In the genomic region with DNA sequence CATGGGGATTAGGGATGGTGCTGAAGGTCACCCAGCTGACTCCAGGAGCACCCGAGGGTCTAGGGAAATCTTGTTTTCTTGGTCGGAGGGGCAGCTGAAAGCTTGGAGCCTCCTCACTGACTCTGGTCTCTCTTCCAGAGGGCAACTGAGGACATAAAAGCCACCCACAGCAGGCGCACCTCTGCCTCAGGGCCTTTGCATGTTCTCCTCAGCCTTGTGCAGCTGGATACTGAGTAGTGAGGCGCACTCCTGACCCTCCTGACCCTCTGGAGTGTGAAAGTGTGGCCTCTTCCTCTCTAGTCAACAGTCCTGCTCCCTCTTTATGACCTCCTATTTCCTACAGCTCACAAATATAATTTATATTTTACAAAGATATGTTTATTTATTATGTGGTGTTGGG, we compare ENCODE assay signal across 8 mouse cellular contexts. TPM values are rescaled to one million over a fixed set of nuclear protein-coding genes. Genes with fewer than 3 reads are reported as not detected.
A peak's percentile ranks its signal among the peaks of the same experiment; 100 is the strongest.
DNase-seq lines count a peak whose midpoint lies in the region; ATAC-seq and TF ChIP-seq lines count a peak whose summit lies in the region.

No protein-coding gene starts in this region.

- no peaks in the 10 kb centered on the region for H3K36me3 ChIP-seq in forebrain, embryonic 10.5 days (replicated peaks)
- H3K36me3 ChIP-seq in forebrain, embryonic 16.5 days (ENCODE audit: control insufficient read depth, insufficient read depth), result no peaks in the 10 kb centered on the region
- peaks cover 20% of the 10 kb centered on the region for H3K36me3 ChIP-seq in C2C12 (ENCODE audit: control insufficient read depth, insufficient read depth)
- no peaks in the 10 kb centered on the region for H3K36me3 ChIP-seq in heart, postnatal 0 days (replicated peaks; ENCODE audit: control insufficient read depth, insufficient read depth, low read length)
- H3K36me3 ChIP-seq in lung, embryonic 16.5 days (ENCODE audit: control insufficient read depth, insufficient read depth, low read length), result no peaks in the 10 kb centered on the region

- H3K9ac ChIP-seq in forebrain, embryonic 16.5 days (replicated peaks; ENCODE audit: low read depth, low read length), result no peak overlapping the region
- 0 out of 2 replicates have a peak overlapping the region, but pooled peaks have one; percentile 18 for H3K9ac ChIP-seq in heart, postnatal 0 days (replicated peaks; ENCODE audit: low read depth, low read length)
- no peak overlapping the region for H3K9ac ChIP-seq in lung, embryonic 16.5 days (ENCODE audit: low read length)

- H3K27ac ChIP-seq in forebrain, embryonic 10.5 days, result no peak overlapping the region
- no peak overlapping the region for H3K27ac ChIP-seq in forebrain, embryonic 16.5 days (ENCODE audit: low read length)
- H3K27ac ChIP-seq in heart, postnatal 0 days (ENCODE audit: low read depth), result peak overlapping the region; percentile 85
- H3K27ac ChIP-seq in lung, embryonic 16.5 days (ENCODE audit: low read length), result peak overlapping the region; percentile 47

- H3K79me2 ChIP-seq in C2C12 (ENCODE audit: control insufficient read depth, insufficient read depth), result peaks cover 23% of the 10 kb centered on the region

- no peak for TF ChIP-seq CTCF in C2C12 (IDR thresholded peaks at IDR 0.05; ENCODE audit: control insufficient read depth, insufficient read depth, insufficient read length)
- TF ChIP-seq CTCF in heart, postnatal 0 days (IDR thresholded peaks at IDR 0.05; ENCODE audit: low read depth), result no peak

- H3K4me1 ChIP-seq in forebrain, embryonic 10.5 days, result peaks cover 18% of the 10 kb centered on the region
- peaks cover 10% of the 10 kb centered on the region; the same call in 1 of the 2 replicates for H3K4me1 ChIP-seq in forebrain, embryonic 16.5 days (replicated peaks; ENCODE audit: control insufficient read depth, insufficient read depth, low read length)
- peaks cover 15% of the 10 kb centered on the region for H3K4me1 ChIP-seq in heart, postnatal 0 days (ENCODE audit: control insufficient read depth, insufficient read depth)
- peaks cover 17% of the 10 kb centered on the region for H3K4me1 ChIP-seq in lung, embryonic 16.5 days (replicated peaks; ENCODE audit: control insufficient read depth, insufficient read depth, low read length)

- H3K4me2 ChIP-seq in forebrain, embryonic 16.5 days (ENCODE audit: low read length), result no peak overlapping the region; the same call in 1 of the 2 replicates
- peak overlapping the region; percentile 98; the same call in 1 of the 2 replicates for H3K4me2 ChIP-seq in heart, postnatal 0 days (ENCODE audit: low read depth, low read length)
- peak overlapping the region; percentile 81 for H3K4me2 ChIP-seq in lung, embryonic 16.5 days (ENCODE audit: low read depth, low read length)

- no peak for ATAC-seq in forebrain, embryonic 16.5 days
- ATAC-seq in heart, postnatal 0 days (ENCODE audit: insufficient read depth, low read depth), result no peak
- ATAC-seq in lung, embryonic 16.5 days (ENCODE audit: low read depth), result peak; percentile 32; the same call in 1 of the 2 replicates

- no peak for TF ChIP-seq EP300 in heart, postnatal 0 days (IDR thresholded peaks at IDR 0.05; ENCODE audit: low read depth)

- peaks cover 47% of the 10 kb centered on the region for H3K27me3 ChIP-seq in forebrain, embryonic 10.5 days (ENCODE audit: poor library complexity, severe bottlenecking)
- no peaks in the 10 kb centered on the region; the same call in 1 of the 2 replicates for H3K27me3 ChIP-seq in forebrain, embryonic 16.5 days (replicated peaks; ENCODE audit: control insufficient read depth, insufficient read depth, low read length)
- H3K27me3 ChIP-seq in C2C12 (ENCODE audit: control insufficient read depth, insufficient read depth, insufficient read length), result no peaks in the 10 kb centered on the region
- no peaks in the 10 kb centered on the region for H3K27me3 ChIP-seq in heart, postnatal 0 days (ENCODE audit: control insufficient read depth, insufficient read depth, low read length)
- H3K27me3 ChIP-seq in lung, embryonic 16.5 days (ENCODE audit: control insufficient read depth, insufficient read depth, low read depth, low read length), result no peaks in the 10 kb centered on the region

- H3K79me3 ChIP-seq in C2C12 (ENCODE audit: low read depth), result peaks cover 2% of the 10 kb centered on the region

- no peak for DNase-seq in forebrain, embryonic 10.5 days (ENCODE audit: extremely low spot score, low spot score)
- no peak for DNase-seq in heart, postnatal 0 days (ENCODE audit: low spot score)
- no peak for DNase-seq in adrenal gland, postnatal 36 days
- no peak for DNase-seq in spleen, postnatal 36 days (ENCODE audit: low spot score in 2 of 2)
- no peak for DNase-seq in adrenal gland, postnatal 10 days

- H3K9me3 ChIP-seq in forebrain, embryonic 10.5 days, result no peaks in the 10 kb centered on the region
- no peaks in the 10 kb centered on the region for H3K9me3 ChIP-seq in forebrain, embryonic 16.5 days (ENCODE audit: control insufficient read depth, low read length)
- no peaks in the 10 kb centered on the region for H3K9me3 ChIP-seq in heart, postnatal 0 days (replicated peaks; ENCODE audit: control insufficient read depth, low read length)
- H3K9me3 ChIP-seq in lung, embryonic 16.5 days (ENCODE audit: control insufficient read depth, low read length), result no peaks in the 10 kb centered on the region

- peak overlapping the region; percentile 64; the same call in 1 of the 2 replicates for H3K4me3 ChIP-seq in forebrain, embryonic 10.5 days
- H3K4me3 ChIP-seq in forebrain, embryonic 16.5 days (replicated peaks; ENCODE audit: low read length), result no peak overlapping the region
- H3K4me3 ChIP-seq in C2C12 (ENCODE audit: insufficient read depth, poor library complexity, severe bottlenecking), result no peak overlapping the region
- H3K4me3 ChIP-seq in heart, postnatal 0 days (ENCODE audit: low read depth, low read length), result no peak overlapping the region
- no peak overlapping the region for H3K4me3 ChIP-seq in lung, embryonic 16.5 days (ENCODE audit: low read length)

- H3ac ChIP-seq in C2C12 (ENCODE audit: control insufficient read depth, insufficient read length, low read depth), result peak overlapping the region; percentile 14

- 81% methylated on average over 4 of the region's 4 CpGs for WGBS in forebrain, embryonic 10.5 days
- 82% methylated on average over 4 of the region's 4 CpGs for WGBS in forebrain, embryonic 16.5 days
- 64% methylated on average over 4 of the region's 4 CpGs for WGBS in heart, postnatal 0 days
- WGBS in lung, embryonic 16.5 days, result 73% methylated on average over 4 of the region's 4 CpGs

TF ChIP-seq in C2C12, 6 proteins besides CTCF, POLR2A, EP300 and RAD21:
- TF ChIP-seq MYOG (IDR thresholded peaks at IDR 0.05; ENCODE audit: control insufficient read depth, extremely low read depth, insufficient read length) (no peak), MYOD1 (IDR thresholded peaks at IDR 0.05; ENCODE audit: control insufficient read depth, insufficient read length, low read depth) (no peak), USF1 (IDR thresholded peaks at IDR 0.05; ENCODE audit: low read depth) (no peak), CEBPB (IDR thresholded peaks at IDR 0.05; ENCODE audit: low read depth) (no peak), MAX (IDR thresholded peaks at IDR 0.05) (no peak), FOSL1 (IDR thresholded peaks at IDR 0.05; ENCODE audit: insufficient read depth, low read length, poor library complexity, severe bottlenecking) (no peak)

RNA-seq across cellular contexts. Expression of a gene that starts 4.7 kb away (rescaled TPM):
- 0.47 and 0.77 TPM in 2 replicates for polyA plus RNA-seq in forebrain, embryonic 10.5 days (2016; fragmentation: Nextera tagmentation; extraction: Ambion mirVana)
- polyA plus RNA-seq in forebrain, embryonic 16.5 days (2015; fragmentation: Nextera tagmentation; extraction: Ambion mirVana), result 5.5 and 6.6 TPM in 2 replicates
- 60.6 TPM for polyA plus RNA-seq in C2C12 (2012; fragmentation: generic; extraction: Trizol)
- 6.9 and 13.4 TPM in 2 replicates for total RNA-seq in heart, postnatal 0 days (2014; rRNA removed; ENCODE audit: low replicate concordance)
- polyA plus RNA-seq in heart, postnatal 0 days (2015; fragmentation: Nextera tagmentation; extraction: Ambion mirVana), result 10.2 and 10.6 TPM in 2 replicates
- polyA plus RNA-seq in lung, embryonic 16.5 days (2015; fragmentation: Nextera tagmentation; extraction: Ambion mirVana), result 11.8 and 12.8 TPM in 2 replicates
- total RNA-seq in adrenal gland, postnatal 36 days (2021), result 100 to 1,000 TPM; 139 to 160 TPM
- 10 to 100 TPM; 61.5 to 67.2 TPM for total RNA-seq in adrenal gland, postnatal 10 days (2021)

RNA-seq across cellular contexts. Expression of a gene that starts 35.0 kb away (rescaled TPM):
- not detected in 2 replicates for polyA plus RNA-seq in forebrain, embryonic 10.5 days (2016; fragmentation: Nextera tagmentation; extraction: Ambion mirVana)
- polyA plus RNA-seq in forebrain, embryonic 16.5 days (2015; fragmentation: Nextera tagmentation; extraction: Ambion mirVana), result not detected in 2 replicates
- polyA plus RNA-seq in C2C12 (2012; fragmentation: generic; extraction: Trizol), result not detected
- total RNA-seq in heart, postnatal 0 days (2014; rRNA removed; ENCODE audit: low replicate concordance), result not detected in 2 replicates
- polyA plus RNA-seq in heart, postnatal 0 days (2015; fragmentation: Nextera tagmentation; extraction: Ambion mirVana), result not detected in 2 replicates
- polyA plus RNA-seq in lung, embryonic 16.5 days (2015; fragmentation: Nextera tagmentation; extraction: Ambion mirVana), result not detected in 2 replicates
- total RNA-seq in adrenal gland, postnatal 36 days (2021), result not detected
- under 1 TPM in 1 of 2 experiments, not detected in 1; 0.12 TPM for total RNA-seq in adrenal gland, postnatal 10 days (2021)

Comparison
In these comparisons a context has a peak if more than half of its experiments do, and no peak if none do; other contexts are left out.
1. H3K27ac ChIP-seq: peak in heart, postnatal 0 days (single experiment) and lung, embryonic 16.5 days (single experiment); none in forebrain, embryonic 10.5 days (single experiment) and forebrain, embryonic 16.5 days (single experiment).